Mouse (Mus musculus) heart, embryonic 12.5 days (tissue): ENCODE results near the gene Spag7. TPM values are rescaled to one million over a fixed set of nuclear protein-coding genes. Genes with fewer than 3 reads are reported as not detected.

ENCODE experiments used
- ATAC-seq: fragments of 200-750 bp; cut with Nextera tagmentation; 2 replicates; pipeline ENCODE4 v1.8.0; 2017; ENCODE audit warnings: moderate TSS enrichment, moderate library complexity; ENCODE audit not compliant: insufficient number of reproducible peaks, low FRiP score
- H3K27ac ChIP-seq: fragments of 300-500 bp; sonication (generic); 2 replicates; pipeline ENCODE4 v1.5.1; 2016; ENCODE audit warnings: mild to moderate bottlenecking, moderate library complexity; ENCODE audit not compliant: poor library complexity, severe bottlenecking
- H3K27me3 ChIP-seq: fragments of 300-500 bp; sonication (generic); replicated peaks from 2 replicates; pipeline ENCODE4 v1.6.1; 2016; ENCODE audit warnings: mild to moderate bottlenecking, moderate library complexity
- H3K36me3 ChIP-seq: fragments of 300-500 bp; sonication (generic); 2 replicates; pipeline ENCODE4 v1.6.1; 2016; ENCODE audit warnings: mild to moderate bottlenecking, moderate library complexity
- H3K4me1 ChIP-seq: fragments of 300-500 bp; sonication (generic); replicated peaks from 2 replicates; pipeline ENCODE4 v1.6.1; 2016; ENCODE audit warnings: mild to moderate bottlenecking
- H3K4me2 ChIP-seq: fragments of 300-500 bp; sonication (generic); 2 replicates; pipeline ENCODE4 v1.6.1; 2016; ENCODE audit warnings: mild to moderate bottlenecking, moderate library complexity
- H3K4me3 ChIP-seq: fragments of 300-500 bp; sonication (generic); 2 replicates; pipeline ENCODE4 v1.5.1; 2016; ENCODE audit warnings: mild to moderate bottlenecking
- H3K9ac ChIP-seq: fragments of 300-500 bp; sonication (generic); 2 replicates; pipeline ENCODE4 v1.6.1; 2016; ENCODE audit warnings: mild to moderate bottlenecking, moderate library complexity
- H3K9me3 ChIP-seq: fragments of 300-500 bp; sonication (generic); replicated peaks from 2 replicates; pipeline ENCODE4 v1.6.1; 2016; ENCODE audit warnings: mild to moderate bottlenecking, moderate library complexity
- WGBS: fragments of 180-500 bp; shearing (Covaris S2); methylation state at CpG from one replicate; pipeline ENCODE4 v1.1.7; 2016; 5-methylcytosine and 5-hydroxymethylcytosine counted together
- microRNA-seq: library from miRNA; unstranded; fragments of <30 nt; microRNA quantifications from one replicate; pipeline ENCODE4, GENCODE M21; 2017
- polyA plus RNA-seq: library from polyadenylated mRNA; unstranded; fragments of >200 nt; fragmentation: Nextera tagmentation; extraction: Ambion mirVana; gene quantifications from 2 replicates; pipeline ENCODE4 v1.2.1, GENCODE M21; 2016

Gene Spag7
- polyA plus RNA-seq, 1 experiment from 2014 or later = 164 TPM

DNA sequence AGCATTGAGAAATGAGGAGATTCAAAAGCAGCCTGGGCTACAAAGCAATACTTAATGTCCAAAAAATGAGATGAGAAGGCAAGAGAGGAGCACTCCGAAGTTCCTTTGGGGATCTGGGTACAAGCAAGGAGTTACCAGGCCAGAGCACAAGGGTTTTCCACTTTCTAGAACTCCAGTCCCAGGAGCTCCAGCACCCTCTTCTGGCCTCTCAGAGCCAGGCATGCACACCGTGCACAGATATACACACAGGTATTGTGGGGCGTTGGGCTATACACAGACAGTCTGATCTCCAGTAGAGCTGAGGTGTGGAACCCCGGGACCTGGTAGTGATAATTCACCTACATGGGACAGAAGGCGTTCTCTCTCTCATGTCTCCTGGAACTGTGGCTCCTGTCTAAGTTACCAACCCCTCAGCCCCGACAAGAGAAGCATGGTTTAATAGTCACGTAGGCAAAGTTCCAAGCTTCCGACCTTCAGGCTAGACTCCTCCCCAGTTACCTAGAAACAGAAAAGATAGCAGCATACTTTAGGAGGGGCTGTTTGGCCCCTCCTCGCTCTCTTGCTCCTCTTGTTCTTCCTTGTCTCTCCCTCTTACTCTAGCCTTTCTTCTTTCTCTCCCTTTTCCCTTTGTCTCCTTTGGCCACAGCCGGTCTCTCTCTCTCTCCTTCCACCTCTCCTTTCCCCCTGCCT lies 46.0 kb downstream of the Spag7 start:
- no peaks in the 10 kb centered on the region; the same call in 1 of the 2 replicates for H3K4me1 ChIP-seq
- no peak overlapping the region for H3K27ac ChIP-seq
- no peaks in the 10 kb centered on the region for H3K27me3 ChIP-seq
- no peak for ATAC-seq
- H3K9me3 ChIP-seq = no peaks in the 10 kb centered on the region
- no peaks in the 10 kb centered on the region for H3K36me3 ChIP-seq
- no peak overlapping the region for H3K4me3 ChIP-seq
- WGBS = 66% methylated on average over 10 of the region's 10 CpGs
- H3K4me2 ChIP-seq = no peak overlapping the region
- no peak overlapping the region for H3K9ac ChIP-seq

DNA sequence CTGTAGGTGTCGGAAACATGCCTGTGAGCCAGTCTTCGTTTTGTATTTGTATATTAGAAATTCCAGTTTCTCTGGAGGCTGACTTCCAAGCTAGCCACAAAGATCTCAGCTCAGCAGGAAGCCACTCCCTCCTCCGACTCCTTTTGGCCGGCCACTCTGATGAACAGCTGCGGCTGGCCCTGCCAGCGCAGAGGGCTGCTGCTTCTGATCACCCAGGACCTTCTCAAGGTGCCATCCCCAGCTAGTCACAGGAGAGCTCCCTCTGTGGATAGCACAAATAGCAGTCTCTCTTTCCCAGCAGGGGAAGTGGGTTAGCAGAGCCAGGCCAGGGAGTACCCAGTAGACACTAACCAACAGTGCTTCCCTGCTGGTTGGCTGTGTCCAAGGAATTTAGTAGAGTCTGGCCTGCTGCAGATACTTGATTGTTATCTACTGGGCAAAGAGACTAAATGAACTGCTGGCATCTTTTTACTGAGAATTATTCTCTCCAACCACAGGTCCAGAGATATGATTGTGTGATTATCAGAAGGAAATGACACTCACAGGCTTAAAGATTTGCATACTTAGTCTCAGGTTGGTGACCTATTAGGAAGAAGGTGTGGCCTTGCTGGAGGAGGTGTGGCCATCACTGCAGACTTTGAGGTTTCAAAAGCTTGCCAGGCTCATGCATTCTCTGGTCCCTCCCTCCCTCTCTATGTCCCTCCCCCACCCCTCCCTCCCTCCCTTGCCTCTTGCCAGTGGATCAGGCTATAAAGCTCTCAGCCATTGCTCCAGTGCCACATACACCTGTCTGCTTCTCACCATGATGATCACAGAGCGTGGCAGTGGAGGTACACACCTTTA lies 47.0 kb downstream of the Spag7 start:
- ATAC-seq = no peak
- Histone ChIP-seq H3K27me3 (peaks cover 4% of the 10 kb centered on the region; the same call in 1 of the 2 replicates), H3K4me3 (no peak overlapping the region), H3K36me3 (no peaks in the 10 kb centered on the region), H3K27ac (no peak overlapping the region), H3K4me1 (no peaks in the 10 kb centered on the region; the same call in 1 of the 2 replicates), H3K9ac (no peak overlapping the region), H3K4me2 (no peak overlapping the region), H3K9me3 (no peaks in the 10 kb centered on the region)
- 38% methylated on average over 7 of the region's 7 CpGs for WGBS

DNA sequence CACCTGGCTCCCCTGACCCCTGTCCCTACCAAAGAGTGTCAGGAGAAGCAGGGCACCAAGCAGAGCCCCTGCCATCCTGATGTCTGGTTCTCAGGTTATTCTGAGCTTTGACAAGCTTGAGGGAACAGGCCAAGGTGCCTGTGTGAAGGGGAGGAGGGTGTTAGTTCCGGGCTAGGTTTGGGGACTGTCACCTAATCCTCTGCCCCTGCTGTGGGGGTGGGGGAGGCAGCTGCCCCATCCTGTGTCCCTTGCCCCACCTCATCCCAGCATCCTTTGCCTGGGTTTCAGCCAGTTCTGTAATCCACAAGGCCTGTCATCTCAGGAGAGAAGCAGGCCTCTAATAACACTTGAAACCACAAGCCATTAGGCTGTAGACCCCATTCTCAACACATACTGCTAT lies 50.1 kb downstream of the Spag7 start, which contains the start of gene Chrne:
Chrne (minus strand) TSS at position 116 of the 400 bp plus-strand sequence.
- Histone ChIP-seq H3K27me3 (peaks cover 14% of the 10 kb centered on the region; the same call in 1 of the 2 replicates), H3K36me3 (no peaks in the 10 kb centered on the region), H3K27ac (no peak within 1 kb of the TSS), H3K9me3 (no peaks in the 10 kb centered on the region), H3K4me3 (no peak within 1 kb of the TSS), H3K4me1 (peaks cover 19% of the 10 kb centered on the region), H3K4me2 (no peak within 1 kb of the TSS), H3K9ac (no peak within 1 kb of the TSS)
- 12% methylated on average over 1 of the region's 1 CpGs for WGBS
- no peak for ATAC-seq

DNA sequence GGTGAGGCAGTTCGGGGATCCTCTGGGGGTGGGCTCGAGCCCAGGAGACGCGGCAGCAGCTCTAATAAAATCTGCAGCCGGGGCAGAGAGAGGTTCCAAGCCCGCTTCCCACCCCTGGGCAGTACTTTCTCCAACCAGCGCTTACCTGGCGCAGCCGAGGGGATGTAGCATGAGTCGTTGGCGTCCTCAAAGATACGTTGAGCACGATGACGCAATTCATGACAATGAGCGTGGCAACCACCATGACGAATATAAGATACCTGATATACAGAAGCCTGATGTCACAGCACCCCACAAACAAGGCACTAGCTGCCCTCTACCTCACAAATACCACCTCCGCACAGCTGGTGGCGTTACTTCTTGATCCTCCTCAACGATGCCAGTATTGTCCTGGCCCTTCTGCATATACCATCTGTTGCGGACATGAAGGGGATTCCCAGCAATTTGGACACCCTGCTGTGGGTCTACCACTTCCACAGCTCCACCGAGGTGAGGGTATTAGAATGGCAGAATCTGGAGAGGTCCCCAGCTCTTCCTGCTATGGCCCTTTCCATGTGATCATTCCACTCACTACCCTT lies 53.6 kb downstream of the Spag7 start, which contains the start of gene 4930544D05Rik:
4930544D05Rik (plus strand) TSS at position 333 of the 578 bp plus-strand sequence.
- Histone ChIP-seq H3K27ac (peak within 1 kb of the TSS; percentile 60), H3K4me3 (peak within 1 kb of the TSS; percentile 42), H3K36me3 (peaks cover 31% of the 10 kb centered on the region), H3K9me3 (no peaks in the 10 kb centered on the region), H3K9ac (peak within 1 kb of the TSS; percentile 59; the same call in 1 of the 2 replicates), H3K27me3 (peaks cover 14% of the 10 kb centered on the region; the same call in 1 of the 2 replicates), H3K4me1 (peaks cover 19% of the 10 kb centered on the region), H3K4me2 (peak within 1 kb of the TSS; percentile 76)
- no peak for ATAC-seq
- WGBS = 8% methylated on average over 21 of the region's 21 CpGs

DNA sequence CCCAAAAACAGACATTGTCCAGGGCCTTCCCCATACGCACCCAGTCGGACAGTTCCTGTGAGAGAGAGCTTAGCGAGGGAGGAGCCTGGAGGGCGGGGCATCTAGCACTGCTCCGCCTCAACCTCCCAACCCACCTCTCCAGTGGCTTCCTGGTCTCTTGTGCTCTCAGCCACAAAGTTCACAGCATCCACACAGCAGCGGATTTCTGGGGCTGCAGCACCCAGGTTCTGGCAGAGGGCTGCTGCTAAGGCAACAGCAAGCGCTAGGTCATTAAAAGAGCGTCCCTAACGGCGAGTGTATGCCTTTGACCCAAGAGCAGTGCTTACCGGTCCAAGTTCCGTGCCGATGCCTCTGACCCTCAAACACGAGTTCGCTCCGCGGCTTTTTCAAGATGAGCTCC lies 54.1 kb downstream of the Spag7 start:
- Histone ChIP-seq H3K4me1 (peaks cover 19% of the 10 kb centered on the region), H3K4me3 (peak overlapping the region; percentile 42), H3K4me2 (peak overlapping the region; percentile 76), H3K27me3 (peaks cover 14% of the 10 kb centered on the region; the same call in 1 of the 2 replicates), H3K9ac (peak overlapping the region; percentile 59; the same call in 1 of the 2 replicates), H3K9me3 (no peaks in the 10 kb centered on the region), H3K36me3 (peaks cover 37% of the 10 kb centered on the region), H3K27ac (peak overlapping the region; percentile 60)
- ATAC-seq = peak; percentile 84
- WGBS = under 1% methylated on average over 17 of the region's 17 CpGs

Small RNA genes within 50 kb of the gene (microRNA-seq; reads per million reads assigned to microRNA genes)
- not detected for gene Mir6925

Other genes starting within 250 kb of the Spag7 start
- 13.5 TPM in 2 replicates for gene Arrb2, start 236.8 kb downstream of the Spag7 start, polyA plus RNA-seq
- gene Med11, start 217.5 kb downstream of the Spag7 start, polyA plus RNA-seq = 22.6 and 24.0 TPM in 2 replicates
- gene Zmynd15, start 210.0 kb downstream of the Spag7 start, polyA plus RNA-seq = 1.9 and 2.9 TPM in 2 replicates
- gene Cxcl16, start 209.4 kb downstream of the Spag7 start, polyA plus RNA-seq = 6.1 and 8.6 TPM in 2 replicates
- 9.7 and 11.3 TPM in 2 replicates for gene Tm4sf5, start 164.2 kb downstream of the Spag7 start, polyA plus RNA-seq
- gene Vmo1, start 154.8 kb downstream of the Spag7 start, polyA plus RNA-seq = 0.30 and 0.54 TPM in 2 replicates
- gene Gltpd2, start 150.2 kb downstream of the Spag7 start, polyA plus RNA-seq = 0.23 and 0.65 TPM in 2 replicates
- gene Psmb6, start 144.0 kb downstream of the Spag7 start, polyA plus RNA-seq = 575 and 577 TPM in 2 replicates
- gene Gm40193, start 136.5 kb downstream of the Spag7 start, polyA plus RNA-seq = not detected in 2 replicates
- gene Pld2, start 129.4 kb downstream of the Spag7 start, polyA plus RNA-seq = 12.6 TPM in 2 replicates
- 13.7 and 14.8 TPM in 2 replicates for gene Mink1, start 106.5 kb downstream of the Spag7 start, polyA plus RNA-seq
- not detected in 2 replicates for gene 4930544D05Rik, start 53.6 kb downstream of the Spag7 start, polyA plus RNA-seq
- gene Chrne, start 50.2 kb downstream of the Spag7 start, polyA plus RNA-seq = 0.37 TPM in 1 of 2 replicates, not detected in the other
- gene Gp1ba, start 30.3 kb downstream of the Spag7 start, polyA plus RNA-seq = 1.4 and 2.2 TPM in 2 replicates
- 67.4 and 70.1 TPM in 2 replicates for gene Rnf167, start 22.2 kb downstream of the Spag7 start, polyA plus RNA-seq
- 227 and 229 TPM in 2 replicates for gene Slc25a11, start 21.9 kb downstream of the Spag7 start, polyA plus RNA-seq
- gene Pfn1, start 14.8 kb downstream of the Spag7 start, polyA plus RNA-seq = 1,661 and 1,678 TPM in 2 replicates
- gene Eno3, start 12.2 kb downstream of the Spag7 start, polyA plus RNA-seq = 238 and 239 TPM in 2 replicates
- gene Camta2, start 18.7 kb upstream of the Spag7 start, polyA plus RNA-seq = 10.9 and 16.5 TPM in 2 replicates
- gene Inca1, start 30.7 kb upstream of the Spag7 start, polyA plus RNA-seq = 1.7 and 1.8 TPM in 2 replicates
- gene Kif1c, start 31.1 kb upstream of the Spag7 start, polyA plus RNA-seq = 3.9 and 4.5 TPM in 2 replicates
- 7.3 and 8.3 TPM in 2 replicates for gene Zfp3, start 94.8 kb upstream of the Spag7 start, polyA plus RNA-seq
- not detected in 2 replicates for gene Scimp, start 143.2 kb upstream of the Spag7 start, polyA plus RNA-seq
- gene Rabep1, start 175.4 kb upstream of the Spag7 start, polyA plus RNA-seq = 33.3 and 35.1 TPM in 2 replicates